Mouse (Mus musculus): ENCODE results near the gene Nars2. TPM values are rescaled to one million over a fixed set of nuclear protein-coding genes. Genes with fewer than 3 reads are reported as not detected.

Nars2 gene
- total RNA-seq, 2 experiments from 2014 or later = 4.9 to 11.5 TPM

DNA sequence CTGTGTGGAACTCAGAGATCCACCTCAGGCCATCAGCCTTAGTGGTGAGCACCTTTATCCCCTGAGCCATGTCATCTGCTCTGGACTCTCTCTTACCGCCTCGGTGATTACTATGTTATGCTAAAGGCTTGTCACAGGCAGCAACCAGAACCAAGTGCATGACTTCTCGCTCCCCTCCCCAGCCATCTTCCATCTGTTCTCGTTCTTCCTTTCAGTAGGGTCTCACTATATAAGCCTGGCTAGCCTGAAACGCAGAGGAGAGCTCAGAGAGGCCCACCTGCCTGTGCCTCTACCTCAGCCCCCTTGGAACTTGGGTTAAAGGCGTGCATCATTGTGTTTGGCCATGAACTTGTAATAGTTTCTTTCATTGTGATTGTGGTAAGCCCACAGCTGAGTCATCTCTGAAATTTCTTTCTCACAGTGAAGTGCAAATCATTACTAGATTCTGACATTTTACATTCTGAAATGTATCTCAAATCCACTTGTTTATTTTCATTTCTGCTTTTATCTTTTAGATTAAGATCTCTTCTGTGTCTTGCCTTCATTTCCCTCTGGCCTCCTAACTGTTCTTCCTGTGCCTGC, 90.7 kb downstream of the Nars2 start:
- no peak for ATAC-seq (replicated peaks; ENCODE audit: low FRiP score, poor library complexity, severe bottlenecking)

DNA sequence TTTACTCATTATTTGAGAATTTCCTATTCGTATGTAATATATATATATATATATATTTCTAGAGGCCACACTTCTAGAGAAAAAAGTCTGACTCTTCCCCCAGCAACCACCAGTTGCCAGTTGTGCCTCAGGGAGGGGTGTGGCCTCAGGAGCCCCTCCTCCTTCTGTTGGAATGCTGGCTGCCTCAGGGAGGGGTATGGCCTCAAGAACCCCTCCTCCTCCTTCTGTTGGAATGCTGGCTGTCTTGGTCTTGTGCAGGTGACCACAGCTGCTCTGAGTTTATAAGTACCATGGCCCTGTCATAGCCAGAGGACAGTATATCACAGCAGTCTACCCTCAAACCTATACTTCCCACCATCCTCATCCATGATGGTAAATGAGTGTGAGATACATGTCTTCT, 91.7 kb downstream of the Nars2 start:
- no peak for ATAC-seq (replicated peaks; ENCODE audit: low FRiP score, poor library complexity, severe bottlenecking)

- ATAC-seq (replicated peaks; ENCODE audit: low FRiP score, poor library complexity, severe bottlenecking) = no peak
Observed at GRCm38 (mm10) chr7:97060966-97061365, 109.7 kb downstream of the Nars2 start.

GRCm38 (mm10) chr7:97071512-97071911, 120.2 kb downstream of the Nars2 start:
- no peak for ATAC-seq (replicated peaks; ENCODE audit: low FRiP score, poor library complexity, severe bottlenecking)

DNA sequence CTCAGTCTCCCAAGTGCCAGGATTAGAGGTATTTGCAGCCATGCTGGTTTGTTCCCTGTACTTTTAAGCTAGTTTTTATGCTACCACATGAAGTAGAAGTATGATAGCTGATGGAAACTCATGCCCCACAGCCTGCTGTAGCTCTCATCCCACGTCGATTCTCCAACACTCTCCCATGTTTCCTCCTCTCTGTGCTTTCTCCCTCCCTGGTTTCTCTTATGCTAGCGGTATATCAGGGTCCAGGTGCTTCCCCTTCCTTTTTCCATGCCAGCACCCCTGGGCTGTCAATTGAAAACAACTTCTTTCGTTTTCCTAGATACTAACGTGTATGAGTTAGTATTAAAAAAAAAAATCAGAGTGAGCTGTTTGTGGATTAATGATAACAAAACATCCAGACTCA, 120.8 kb downstream of the Nars2 start:
- ATAC-seq (replicated peaks; ENCODE audit: low FRiP score, poor library complexity, severe bottlenecking) = no peak

DNA sequence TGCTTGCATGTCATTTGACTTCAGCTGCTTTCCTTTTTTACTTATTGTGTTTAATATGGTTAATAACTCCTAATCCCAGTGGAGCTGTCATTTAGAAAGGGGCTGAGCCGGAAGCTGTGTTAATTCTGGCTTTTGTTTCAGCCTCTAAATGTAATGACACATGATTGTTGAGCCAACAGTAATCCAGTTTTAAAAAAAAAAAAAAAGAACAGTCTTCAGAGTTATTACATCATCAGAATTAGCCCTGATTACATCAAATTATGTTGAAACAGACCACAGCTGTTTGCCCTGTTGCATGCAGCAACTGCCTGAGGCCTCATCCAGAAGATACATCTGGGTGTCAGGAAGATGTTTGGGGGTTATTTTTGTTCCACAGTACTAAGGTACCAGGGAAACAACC, 123.7 kb downstream of the Nars2 start:
- no peak for ATAC-seq (replicated peaks; ENCODE audit: low FRiP score, poor library complexity, severe bottlenecking)

DNA sequence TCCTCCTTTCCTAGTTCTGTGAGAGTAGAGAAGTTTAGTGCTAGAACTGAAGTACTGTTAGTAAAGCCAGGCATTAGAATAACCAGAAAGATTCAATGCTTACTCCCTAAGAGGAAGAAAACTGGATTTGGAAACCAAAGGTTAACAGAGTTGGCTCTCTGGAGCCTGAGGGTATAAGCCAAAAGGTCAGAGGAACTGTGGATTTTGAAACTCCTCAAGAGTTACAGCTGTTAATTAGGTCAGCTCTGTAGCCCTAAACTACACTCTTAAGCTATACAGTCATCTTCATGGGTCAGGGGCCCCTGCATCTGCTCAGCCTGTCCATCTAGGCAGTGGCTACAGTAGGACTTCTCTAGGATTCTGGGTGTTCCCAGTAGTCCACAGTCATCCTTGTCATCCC, 125.7 kb downstream of the Nars2 start:
- no peak for ATAC-seq (replicated peaks; ENCODE audit: low FRiP score, poor library complexity, severe bottlenecking)

DNA sequence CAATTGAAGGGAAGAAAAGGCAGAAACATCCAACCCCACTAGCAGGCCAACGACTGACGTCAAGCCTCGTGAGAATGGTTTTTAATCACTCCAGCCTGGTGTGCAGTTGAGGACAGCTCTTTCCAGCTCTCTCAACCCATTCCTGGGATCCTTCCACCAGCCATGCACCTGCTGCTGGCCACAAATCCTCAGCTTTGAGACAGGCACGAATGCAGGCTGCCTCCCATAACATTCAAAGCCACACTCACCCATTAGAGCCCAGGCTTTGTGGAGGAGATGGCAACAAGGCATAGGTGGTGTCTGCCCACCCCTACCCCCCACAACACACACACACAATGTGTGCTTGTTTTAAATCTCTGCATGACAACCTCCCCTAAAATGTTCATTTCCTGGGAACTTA, 127.4 kb downstream of the Nars2 start:
- no peak for ATAC-seq (replicated peaks; ENCODE audit: low FRiP score, poor library complexity, severe bottlenecking)

DNA sequence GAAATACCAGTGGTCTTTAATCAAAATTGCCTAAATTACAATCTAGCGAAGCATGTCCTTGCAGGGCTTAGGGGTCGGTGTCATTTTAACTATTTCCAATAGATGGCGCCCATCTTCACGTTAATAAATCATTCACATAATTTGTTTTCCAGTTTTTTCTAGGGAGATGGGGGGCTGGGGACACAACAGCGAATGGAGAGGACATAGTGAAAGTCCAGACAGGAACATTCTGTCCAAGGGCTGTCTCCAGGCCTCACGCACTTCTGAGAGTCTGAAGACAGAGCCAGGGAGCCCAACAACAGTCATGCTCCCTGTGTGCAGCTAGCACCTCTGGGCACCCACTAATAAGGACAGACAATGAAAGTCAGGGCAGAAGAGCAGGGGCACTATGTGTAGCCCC, 127.8 kb downstream of the Nars2 start:
- no peak for ATAC-seq (replicated peaks; ENCODE audit: low FRiP score, poor library complexity, severe bottlenecking)

DNA sequence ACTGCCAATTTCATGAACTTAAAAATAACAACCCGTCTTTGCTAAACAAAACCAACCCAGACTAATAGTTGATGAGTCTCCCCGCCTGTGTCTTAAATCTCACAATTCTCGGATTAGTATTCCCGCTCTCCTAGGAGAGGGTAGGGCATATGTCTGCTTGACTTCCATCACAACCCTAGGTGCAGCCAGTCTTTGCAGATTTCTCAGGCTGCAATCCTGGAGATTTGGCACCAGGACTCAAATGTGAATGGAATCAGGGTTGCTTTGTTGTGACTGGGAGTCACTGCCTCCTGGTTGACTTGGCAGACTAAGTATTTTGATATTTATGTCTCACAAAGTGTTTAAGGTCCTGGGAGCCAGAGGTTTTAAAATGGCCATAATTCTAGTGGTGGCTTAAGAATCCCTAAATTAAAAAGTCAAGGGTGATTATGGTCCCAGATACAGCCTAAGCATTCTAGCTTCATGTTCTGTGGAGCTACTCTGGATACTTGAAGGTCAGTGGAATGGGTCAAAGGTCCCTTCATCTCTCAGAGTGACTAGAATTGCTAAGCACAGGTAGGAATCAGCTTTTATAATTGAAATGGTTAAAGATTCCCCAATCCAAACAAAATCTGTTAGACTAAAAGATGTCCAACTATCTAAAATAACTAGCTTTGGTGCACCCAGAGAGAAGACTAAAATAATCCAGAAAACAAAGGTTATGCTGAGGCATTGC, 128.5 kb downstream of the Nars2 start:
- ATAC-seq (replicated peaks; ENCODE audit: low FRiP score, poor library complexity, severe bottlenecking) = no peak

- no peak for ATAC-seq (replicated peaks; ENCODE audit: low FRiP score, poor library complexity, severe bottlenecking)
Observed at GRCm38 (mm10) chr7:97080621-97081241, 129.4 kb downstream of the Nars2 start.

DNA sequence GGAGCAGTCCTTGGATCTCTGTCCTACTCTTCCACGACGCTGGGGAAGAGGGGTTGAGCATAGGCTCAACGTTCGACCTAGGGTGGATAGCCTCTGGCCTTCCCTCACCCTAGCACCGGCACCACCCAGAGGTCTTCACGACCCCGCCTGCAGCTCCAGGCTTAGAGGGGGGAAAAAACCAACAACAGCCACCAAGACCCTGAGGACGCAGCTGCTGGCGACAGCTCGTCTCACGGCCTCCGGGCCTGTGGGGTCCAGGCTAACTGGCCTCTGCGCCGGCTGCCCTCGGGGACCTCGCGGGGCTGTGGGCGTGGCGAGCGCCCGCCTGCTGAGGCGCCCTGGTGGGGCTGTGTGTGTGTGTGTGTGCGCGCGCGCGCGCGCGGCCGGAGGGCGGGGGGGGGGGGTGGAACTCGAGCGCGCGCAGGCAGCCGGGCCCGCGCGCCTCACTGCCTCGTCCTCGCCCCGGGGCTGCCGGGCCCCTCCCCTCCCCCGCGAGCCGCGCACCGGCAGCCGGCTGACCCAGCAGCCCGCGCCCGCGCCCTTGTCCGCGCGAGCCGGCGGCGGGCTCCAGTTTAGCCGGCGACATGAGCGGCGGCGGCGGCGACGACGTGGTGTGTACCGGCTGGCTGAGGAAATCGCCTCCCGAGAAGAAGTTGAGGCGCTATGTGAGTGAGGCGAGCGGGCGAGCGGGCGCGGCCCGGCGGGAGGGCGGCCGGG, 130.1 kb downstream of the Nars2 start, which contains the start of gene Gab2:
TSS of gene Gab2 (plus strand) at position 345 of the 717 bp plus-strand sequence.
- peak; percentile 38; the same call in 1 of the 2 replicates for ATAC-seq (replicated peaks; ENCODE audit: low FRiP score, poor library complexity, severe bottlenecking)

- ATAC-seq (replicated peaks; ENCODE audit: low FRiP score, poor library complexity, severe bottlenecking) = no peak
Observed at GRCm38 (mm10) chr7:97081959-97082218, 130.6 kb downstream of the Nars2 start.

DNA sequence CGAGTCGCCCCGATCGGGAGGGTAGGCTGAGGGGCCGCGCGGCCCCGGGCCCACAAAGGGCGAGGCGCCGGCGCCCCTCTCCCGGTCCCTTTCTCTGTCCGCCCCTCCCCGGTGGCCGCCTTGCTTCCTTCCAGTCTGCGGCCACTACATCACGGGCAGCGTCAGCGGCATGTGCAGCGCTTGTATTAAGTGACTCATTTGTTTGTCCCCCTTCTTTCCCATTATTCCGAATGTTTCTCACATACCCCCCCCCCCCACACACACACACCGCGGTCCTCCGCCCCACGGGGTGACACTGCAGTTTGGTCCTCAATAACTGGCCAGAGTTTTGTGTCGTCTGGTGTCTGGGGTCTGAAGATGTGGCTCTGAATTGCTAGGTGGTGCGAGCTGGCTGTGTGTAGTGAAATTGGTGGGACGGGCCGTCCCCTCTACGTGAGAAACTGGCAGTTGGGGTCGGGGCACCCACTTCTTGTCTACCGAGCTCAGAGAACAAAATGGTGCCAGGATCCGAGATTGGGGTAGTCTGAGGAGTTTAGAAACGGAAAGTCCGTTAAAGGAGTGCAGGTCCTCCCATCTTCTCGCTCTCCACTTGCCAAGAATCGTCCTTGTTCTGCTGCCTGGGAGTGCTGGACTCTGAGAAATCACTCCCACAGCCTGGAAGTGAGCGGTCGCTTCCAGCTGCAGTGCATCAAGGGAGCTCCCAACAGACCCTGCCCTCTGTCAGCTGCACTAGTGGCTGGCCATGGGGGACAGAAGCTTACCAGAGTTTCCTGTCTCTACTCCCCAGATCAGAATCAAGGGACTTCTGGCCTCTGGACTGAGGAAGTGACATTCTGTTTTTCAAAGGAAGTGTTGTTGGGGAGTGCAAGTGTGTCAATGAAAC, 131.2 kb downstream of the Nars2 start:
- no peak for ATAC-seq (replicated peaks; ENCODE audit: low FRiP score, poor library complexity, severe bottlenecking)

GRCm38 (mm10) chr7:97083579-97083978, 132.3 kb downstream of the Nars2 start:
- no peak for ATAC-seq (replicated peaks; ENCODE audit: low FRiP score, poor library complexity, severe bottlenecking)

- no peak for ATAC-seq (replicated peaks; ENCODE audit: low FRiP score, poor library complexity, severe bottlenecking)
Observed at GRCm38 (mm10) chr7:97084181-97084580, 132.9 kb downstream of the Nars2 start.

DNA sequence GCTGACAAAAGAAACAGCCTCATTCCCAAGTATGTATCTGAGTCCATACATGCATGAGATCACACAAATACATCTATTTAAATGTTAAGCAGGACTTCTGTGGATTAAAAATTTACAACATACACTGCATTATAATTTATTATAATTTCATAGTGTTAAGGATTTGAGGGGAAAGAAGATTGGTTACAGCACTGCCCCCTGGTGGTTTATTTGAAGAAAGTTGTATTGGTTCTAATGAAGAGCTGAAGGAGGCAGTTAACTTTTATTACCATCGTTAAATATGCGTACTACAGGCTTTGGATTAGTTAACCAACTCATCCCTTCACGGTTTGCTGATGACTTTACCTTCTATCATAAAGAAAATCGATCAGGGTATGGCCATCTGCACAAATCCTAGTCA, 134.0 kb downstream of the Nars2 start:
- 0 out of 2 replicates have a peak, but pooled peaks have one; percentile 42 for ATAC-seq (replicated peaks; ENCODE audit: low FRiP score, poor library complexity, severe bottlenecking)

DNA sequence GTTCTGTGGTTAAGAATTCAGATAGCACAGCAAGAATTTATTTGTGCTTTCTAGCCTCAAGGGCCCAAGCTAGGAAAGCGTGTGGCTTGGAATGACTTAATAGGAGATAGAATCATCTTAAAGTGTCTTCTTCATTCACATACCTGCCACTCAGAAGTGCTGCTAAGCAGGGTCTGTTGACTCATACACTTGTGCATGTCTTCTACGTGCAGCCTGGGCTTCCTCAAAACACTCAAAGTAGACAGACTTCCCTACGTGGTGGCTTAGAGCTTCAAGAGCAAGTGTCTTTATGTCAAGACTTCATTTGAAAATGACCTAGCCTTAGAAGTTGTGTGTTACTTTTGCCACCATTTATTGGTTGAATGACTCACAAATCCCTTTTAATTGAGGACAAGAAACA, 142.9 kb downstream of the Nars2 start:
- ATAC-seq (replicated peaks; ENCODE audit: low FRiP score, poor library complexity, severe bottlenecking) = no peak

- no peak for ATAC-seq (replicated peaks; ENCODE audit: low FRiP score, poor library complexity, severe bottlenecking)
Observed at GRCm38 (mm10) chr7:97108119-97108518, 156.8 kb downstream of the Nars2 start.
